Mouse (Mus musculus) ES-CJ7 (cell line): Measurements from ENCODE around the gene En2.

ENCODE experiments used
- DNase-seq: peaks from one replicate; pipeline ENCODE4 v3.0.0; 2011; ENCODE audit warnings: low read depth, low spot score

En2 gene

DNA sequence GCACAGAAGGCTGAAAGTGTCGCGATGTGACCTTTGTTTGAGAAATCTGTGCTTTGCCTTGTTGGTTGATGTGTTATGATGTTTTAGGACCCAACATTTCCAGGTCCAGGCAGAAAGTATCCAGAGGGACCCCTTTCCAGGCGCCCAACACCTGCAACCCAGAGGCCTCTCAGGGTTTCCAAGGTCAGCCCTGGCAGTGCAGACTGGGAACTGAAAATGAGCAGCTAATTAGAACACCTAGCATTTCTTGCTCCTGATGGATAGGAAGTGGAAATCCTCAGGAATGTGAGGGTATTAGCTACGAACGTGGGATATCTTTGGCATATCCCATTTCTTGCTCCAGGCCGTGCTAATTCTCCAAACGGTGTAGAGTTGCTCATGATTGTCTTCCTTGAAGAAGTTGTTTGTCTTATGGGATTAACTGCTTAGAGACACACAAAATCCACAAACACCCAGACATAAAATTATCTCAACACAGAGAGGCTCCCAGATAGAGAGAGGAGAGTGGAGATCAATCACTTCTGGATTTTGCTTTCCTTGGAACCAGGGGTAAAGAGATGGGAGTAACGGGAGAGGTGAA lies 5.5 kb upstream of the En2 start:
- no peak for DNase-seq

DNA sequence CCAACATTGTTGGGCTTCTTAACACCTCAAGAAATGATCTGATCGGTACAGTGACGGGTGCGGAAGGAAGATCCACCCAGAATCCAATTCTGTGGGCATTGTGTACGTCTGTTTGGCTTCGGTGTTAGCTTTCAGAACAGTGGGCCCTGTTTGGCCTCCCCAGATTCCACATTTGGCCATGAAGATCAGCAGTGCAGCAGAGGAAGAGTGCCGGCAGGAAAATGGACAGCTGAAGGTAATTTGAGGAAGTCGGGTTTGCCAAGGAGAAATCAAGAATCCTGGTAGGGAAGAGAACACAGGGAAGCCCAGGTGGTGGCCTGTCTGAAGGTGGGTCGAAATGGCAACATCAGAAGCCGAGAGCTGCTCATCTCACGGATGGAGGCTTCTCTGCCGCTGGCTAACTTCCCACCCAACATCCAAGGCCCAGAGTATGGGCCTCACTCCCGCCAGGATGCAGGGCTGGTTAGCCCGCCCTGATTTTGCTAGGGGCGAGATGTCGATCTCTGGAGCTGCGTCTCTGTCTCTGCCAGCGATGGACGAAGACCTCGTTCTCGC lies 4.0 kb upstream of the En2 start:
- no peak for DNase-seq

DNA sequence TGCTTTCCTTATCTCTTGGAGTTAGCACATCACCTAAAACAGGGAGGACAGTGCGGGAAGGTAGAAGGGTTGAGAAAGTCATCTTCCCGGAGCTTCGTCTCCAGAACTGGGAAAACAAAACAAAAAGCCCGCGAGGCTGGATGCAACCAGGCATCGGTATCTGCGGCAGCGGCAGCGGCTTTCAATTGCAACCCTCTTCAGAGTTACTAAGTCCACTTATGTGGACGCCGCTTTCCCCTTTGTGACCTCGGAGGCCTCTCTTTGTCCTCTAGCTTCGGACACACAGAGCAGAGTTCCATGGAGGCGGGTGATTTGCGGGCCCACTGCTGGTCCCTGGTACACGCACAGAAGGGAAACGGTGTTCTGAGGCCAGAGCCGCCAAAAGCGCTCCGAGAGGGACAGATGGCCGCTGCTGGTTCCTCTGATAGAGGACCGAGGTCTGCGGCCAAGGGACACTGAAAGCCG lies 3.5 kb upstream of the En2 start:
- DNase-seq: no peak

DNA sequence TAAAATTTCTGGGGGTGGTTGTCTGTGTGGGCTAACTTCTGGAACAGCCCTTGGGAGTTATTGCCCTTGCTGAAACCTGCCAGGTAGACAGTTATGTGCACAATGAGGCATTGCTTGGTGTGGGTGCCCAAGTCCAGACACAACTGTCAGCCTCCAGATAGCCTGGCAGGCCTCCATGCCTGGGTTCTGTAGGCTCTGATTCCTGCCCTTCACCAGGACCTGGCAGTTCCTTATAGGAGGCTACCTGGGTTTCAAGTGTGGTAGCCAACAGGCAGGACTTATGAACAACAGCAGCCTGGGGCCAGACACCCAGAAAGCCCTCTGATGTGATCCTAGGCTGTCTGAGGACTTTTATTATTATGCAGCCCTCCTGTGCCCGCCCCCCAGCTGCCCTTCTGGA lies 1.6 kb upstream of the En2 start:
- no peak for DNase-seq

DNA sequence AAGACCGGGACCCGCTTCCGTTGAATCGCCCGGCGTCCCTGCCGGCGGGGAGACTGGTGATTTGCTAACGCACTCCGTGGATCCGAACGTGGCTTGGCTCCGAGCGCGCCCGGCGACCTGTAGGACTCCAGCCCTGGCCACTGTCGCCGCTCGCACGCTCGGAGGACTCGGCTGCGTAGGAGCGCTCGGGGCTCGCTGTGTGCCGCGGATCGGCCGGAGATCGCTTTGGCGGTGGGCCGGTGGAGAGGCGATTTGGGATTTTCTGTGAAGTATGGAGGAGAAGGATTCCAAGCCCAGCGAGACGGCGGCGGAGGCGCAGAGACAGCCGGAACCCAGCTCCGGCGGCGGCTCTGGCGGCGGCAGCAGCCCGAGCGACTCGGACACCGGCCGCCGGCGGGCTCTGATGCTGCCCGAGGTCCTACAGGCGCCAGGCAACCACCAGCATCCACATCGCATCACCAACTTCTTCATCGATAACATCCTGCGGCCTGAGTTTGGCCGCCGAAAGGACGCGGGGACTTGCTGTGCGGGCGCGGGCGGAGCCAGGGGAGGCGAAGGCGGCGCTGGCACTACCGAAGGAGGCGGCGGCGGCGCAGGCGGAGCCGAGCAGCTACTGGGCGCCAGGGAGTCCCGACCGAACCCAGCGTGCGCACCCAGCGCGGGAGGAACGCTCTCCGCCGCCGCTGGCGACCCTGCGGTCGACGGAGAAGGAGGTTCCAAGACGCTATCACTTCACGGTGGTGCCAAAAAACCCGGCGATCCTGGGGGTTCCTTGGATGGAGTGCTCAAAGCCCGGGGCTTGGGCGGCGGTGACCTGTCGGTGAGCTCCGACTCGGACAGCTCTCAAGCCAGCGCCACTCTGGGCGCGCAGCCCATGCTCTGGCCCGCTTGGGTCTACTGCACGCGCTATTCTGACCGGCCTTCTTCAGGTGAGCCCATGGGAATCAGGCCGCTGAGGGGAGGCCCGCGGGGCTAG lies 1.1 kb downstream of the En2 start:
- DNase-seq: peak; percentile 44

DNA sequence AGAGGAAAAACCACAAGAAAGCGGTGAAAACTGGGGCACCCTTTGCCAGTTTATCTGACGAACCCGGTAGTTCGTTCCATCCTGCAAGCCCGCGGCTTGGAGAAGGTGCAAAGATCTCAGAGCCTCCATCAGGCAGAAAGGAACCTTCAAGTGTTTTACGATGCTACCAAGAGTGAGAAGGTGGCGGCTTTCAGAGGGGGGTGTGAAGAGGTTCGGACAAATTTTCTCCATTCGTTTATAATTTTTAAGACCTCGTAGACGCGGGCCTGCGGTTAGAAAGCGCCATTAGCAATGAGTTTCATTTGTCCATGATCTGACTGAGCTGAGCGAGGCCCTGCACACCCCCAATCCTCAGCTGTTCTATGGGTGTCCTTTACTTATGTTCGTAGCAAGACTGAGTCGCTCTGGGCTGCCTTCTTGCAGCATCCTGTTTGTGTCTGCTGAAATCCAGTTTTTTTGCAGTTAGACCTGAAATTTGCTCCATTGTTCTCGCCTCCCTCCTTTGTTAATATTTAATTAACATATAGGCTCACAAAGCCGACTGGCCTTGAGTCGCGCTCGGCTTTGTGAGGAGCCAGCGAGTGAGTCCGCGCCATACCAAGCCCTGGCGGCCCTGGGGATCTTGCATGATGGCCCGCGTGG lies 2.2 kb downstream of the En2 start:
- peak; percentile 71 for DNase-seq

DNA sequence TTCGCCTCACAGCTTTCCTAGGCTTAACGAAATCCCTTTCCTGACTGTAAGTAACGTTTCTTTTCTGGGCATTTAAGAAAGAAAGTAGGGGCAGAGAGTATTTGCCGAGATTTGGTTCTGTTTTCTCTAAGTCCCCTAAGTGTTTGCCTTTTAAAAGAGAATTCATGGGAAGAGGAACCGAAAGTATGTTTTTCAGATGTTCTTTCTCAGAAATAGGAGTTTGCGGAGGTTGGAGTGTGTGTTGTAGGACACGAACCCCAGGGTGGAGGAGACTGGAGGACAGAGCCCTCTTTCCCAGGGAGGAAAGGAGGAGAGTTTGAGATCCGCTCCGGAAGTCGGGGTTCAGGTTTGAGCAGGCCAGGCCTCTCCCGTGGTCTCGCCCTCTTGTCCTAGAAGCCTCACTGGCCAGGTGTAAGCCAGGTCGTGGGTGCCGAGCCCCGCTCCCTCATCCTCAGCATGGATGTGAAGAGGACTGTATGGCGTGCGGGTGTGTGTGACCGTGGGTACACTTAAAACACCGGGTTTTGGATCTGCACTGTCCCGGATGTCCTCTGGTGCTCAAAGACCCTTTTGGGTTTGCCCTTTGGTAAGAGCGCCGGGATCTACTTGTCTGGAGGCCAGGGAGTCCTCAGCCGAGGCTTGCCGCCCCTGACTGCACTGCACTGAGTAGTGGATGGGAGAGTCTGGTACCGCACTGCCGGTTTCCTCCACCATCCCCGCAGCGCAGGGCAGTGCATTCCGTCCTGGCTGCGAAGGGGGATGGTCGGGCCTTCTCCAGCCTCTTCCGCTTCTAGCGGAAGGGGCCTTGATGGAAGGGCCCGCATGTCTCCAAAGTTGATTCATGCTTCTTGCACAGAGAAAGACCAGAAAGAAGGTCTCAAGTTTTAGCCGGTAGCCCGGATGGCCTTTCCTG lies 3.0 kb downstream of the En2 start:
- DNase-seq: peak; percentile 35

DNA sequence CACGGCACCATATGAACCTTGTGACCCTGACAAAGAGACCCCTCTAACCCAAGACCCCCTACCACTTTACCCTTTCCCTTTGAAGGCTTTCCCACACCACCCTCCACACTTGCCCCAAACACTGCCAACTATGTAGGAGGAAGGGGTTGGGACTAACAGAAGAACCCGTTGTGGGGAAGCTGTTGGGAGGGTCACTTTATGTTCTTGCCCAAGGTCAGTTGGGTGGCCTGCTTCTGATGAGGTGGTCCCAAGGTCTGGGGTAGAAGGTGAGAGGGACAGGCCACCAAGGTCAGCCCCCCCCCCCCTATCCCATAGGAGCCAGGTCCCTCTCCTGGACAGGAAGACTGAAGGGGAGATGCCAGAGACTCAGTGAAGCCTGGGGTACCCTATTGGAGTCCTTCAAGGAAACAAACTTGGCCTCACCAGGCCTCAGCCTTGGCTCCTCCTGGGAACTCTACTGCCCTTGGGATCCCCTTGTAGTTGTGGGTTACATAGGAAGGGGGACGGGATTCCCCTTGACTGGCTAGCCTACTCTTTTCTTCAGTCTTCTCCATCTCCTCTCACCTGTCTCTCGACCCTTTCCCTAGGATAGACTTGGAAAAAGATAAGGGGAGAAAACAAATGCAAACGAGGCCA lies 3.8 kb downstream of the En2 start:
- no peak for DNase-seq

DNA sequence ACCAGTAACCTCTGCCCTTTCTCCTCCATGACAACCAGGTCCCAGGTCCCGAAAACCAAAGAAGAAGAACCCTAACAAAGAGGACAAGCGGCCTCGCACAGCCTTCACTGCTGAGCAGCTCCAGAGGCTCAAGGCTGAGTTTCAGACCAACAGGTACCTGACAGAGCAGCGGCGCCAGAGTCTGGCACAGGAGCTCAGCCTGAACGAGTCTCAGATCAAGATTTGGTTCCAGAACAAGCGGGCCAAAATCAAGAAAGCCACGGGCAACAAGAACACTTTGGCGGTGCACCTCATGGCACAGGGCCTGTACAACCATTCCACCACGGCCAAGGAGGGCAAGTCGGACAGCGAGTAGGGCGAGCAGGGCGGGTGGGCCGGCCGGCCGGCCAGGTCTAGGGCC lies 4.6 kb downstream of the En2 start:
- DNase-seq: peak; percentile 42

DNA sequence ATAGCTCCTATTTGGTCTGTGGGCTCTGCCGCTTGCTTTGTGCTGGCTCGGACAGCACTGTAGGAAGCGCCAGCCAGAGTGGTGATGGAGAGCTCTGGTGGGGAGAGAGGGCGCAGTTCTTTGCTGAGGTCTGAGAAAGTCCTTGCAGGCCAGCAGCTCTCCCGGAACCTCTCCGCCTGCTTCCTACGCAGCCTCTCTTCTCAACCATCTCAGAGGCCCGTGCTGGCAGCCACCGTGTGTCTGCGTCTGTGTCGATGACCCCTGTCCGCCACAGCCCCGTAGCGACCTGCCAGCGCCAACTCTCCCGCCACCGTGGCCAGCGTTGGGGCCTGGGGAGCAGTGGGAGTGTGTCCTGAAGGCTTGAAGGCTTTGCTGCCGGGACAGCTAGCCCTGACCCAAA lies 5.4 kb downstream of the En2 start:
- DNase-seq: no peak

DNA sequence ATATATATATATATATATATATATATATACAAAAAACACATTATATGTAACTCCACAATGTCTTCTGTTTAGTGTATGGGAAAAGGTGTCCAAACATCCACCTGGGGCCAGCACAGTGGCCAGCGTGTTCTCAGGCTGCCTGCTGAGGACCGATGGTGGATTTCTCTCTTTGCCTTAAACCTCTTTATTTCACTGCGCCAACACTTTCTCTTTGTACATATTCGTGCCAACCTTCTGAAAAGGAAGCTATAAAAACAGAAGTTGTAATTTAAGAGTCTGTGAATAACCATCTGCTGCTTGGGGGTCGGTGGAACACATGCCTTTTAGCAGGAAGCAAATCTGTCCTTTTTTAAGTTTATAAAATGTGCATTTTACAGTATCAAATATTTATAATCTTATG lies 6.2 kb downstream of the En2 start:
- no peak for DNase-seq

DNA sequence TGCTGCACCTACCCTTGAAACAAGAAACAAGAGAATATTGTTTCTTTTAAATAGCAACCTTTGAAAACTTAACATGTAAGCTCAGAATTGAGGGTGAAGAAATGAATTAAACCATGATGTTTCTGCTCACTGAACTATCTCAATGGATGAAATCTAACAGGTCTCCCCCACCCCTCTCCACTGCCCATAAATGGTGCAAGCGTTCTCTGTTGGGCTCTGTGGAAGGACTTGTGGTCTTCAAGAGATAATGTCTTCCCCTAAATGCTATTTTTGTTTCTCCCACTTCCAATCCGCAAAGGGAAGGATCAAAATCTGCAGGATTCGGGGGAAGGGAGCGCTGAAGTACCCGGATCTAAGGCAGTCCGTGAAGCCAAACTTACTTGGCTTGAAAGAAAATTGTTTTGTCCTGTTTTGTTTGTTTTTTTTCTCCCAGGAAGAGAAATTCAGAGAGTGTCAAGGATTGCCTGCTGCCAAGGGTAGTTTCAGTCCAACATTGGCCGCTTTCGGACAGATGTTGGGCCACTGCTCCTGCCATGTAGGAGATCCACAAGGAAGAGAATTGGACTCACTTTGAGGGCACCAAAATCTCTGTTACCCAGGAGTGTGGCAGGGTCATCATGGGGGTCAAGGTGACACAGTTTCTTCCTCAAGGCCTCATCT lies 6.9 kb downstream of the En2 start:
- DNase-seq: no peak

DNA sequence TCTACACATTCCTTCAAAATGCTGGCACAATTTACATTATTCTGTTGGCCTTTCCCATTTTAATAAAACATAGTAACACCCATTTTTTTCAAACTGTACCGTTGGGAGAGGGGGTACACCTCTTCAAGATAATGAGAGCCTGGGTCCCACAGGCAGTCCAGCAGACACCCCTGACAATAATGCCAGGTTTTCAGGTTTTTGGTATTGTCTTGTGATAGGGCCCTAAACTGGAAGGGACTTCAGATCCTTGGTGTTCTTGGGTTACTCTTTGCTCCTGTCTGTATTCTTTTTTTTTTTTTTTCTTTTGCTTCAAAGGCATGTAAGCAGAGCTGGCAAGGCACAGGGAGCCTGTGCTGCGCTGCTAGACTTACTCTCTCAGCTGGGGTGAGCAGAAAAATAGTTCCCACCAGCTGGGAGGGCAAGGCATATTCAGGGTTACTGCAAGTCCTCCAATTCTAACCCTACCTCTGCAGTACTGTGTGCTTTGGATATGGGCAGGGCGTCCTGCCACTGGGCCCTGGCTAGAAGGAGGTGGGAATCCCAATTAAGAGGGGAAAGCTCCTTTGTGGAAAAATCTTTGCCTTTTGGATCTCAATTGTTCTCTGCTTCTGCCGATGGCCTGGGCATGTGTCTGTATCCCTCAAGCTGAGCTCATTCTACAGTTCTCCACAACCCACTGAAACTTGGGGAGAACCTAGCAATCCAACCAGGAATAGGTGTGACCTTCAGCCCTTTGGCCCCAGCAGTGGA lies 7.6 kb downstream of the En2 start:
- DNase-seq: no peak

DNA sequence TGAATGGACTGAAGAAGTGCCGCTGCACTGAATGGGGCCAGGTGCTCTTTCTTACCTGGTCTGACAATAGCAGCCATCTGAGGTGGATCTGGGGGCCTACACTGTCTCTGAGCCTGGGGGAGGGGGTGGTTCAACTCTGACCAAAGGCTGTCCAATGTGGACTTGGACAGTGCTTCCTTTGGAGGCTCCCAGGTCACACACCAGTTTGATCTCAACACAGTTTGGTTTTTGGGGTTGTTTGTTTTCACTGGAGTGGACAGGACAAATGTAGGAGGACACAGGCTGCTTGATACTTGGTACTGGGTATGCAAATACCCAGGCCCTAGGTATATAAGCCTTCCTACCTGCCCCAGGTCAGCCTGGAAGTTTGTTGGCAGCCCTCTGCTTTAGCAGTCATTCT lies 8.2 kb downstream of the En2 start:
- DNase-seq: no peak

DNA sequence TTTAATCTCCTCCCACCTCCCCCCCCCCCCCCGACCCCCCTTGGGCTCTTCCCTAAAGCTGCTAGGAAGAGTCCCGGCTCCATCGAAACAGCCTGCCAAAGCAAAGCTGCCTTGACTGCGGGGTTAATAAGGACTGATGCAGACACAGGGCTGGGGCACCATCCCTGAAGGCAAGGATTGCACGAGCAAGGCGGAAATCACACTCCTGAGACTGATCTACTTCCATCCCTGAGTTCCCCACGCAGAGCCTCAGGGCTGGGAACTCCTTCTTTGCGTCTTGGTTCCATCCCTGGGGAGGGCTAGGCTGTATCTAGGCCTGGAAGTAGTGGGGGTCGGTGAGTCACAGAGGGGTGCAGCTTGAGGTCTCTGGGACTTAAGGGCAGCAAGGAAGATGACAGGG lies 8.6 kb downstream of the En2 start:
- DNase-seq: no peak

DNA sequence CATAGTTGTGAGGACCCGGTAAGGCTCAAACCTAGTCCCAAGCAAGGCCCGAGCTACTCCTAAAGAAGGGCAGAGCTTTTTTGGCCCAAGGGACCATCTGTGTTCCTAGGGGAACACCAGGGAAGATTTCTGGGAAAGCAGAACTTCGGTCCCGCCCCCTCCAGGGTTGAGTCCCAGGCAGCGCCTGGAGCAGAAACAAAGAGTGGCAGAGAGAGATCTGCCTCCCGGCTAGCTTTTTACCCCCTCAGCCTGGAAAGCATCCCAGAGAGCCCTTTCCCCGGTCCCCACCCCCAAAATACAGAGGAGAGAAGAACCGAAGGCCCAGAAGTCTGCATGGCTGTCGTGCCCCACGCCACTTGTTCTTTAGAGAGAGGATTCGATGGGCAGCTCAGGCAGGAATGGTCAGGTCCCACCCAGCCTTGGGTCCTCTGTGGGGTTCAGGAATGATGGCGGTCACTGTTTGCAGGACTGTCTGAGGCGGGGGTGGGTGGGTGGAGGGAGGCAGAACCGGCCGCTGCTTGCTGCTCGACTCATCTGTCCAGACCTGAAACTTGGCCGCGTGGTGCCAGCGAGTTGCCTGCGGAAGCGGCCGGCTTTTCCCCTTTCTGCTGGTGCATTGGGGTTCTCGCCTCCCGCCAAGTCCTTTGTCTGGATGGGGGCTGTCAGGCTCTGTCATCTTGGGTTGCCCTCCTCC lies 9.5 kb downstream of the En2 start:
- no peak for DNase-seq

DNA sequence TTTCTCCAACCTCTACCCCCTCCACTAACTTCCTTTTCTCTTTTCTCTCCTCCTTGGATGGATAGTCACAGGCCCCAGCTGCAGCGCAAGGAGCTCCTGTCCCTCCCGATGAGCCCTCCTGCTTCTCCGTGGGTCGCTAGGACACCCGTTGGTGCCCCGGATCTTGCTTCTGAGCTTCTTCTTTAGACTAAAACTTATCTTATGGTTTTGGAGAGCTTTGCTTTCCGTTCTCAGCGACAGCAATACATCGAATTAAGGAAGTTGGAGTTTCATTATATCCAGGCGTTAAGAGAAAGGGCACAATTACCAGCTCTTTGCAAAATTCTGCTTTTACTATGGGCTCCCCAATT lies 10.1 kb downstream of the En2 start:
- no peak for DNase-seq

DNA sequence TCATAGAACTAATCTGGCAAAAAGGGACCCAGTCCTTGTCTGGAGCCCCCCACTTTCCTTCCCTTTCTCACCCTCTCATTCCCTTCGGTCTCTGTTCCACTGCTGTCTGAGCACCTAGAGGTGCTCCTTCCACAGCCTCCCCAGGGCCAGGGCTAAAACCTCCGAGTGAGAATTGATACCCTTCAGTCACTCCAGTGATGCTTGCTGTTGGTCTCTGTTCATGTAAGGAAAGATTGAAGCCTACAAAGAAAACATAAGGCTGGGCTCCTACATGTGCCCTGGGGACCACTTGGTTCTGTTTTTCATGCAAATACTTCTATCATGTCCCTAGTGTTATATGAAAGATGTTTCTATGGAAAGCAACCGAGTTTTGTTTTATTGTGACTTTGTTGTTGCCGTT lies 10.5 kb downstream of the En2 start:
- DNase-seq: no peak

DNA sequence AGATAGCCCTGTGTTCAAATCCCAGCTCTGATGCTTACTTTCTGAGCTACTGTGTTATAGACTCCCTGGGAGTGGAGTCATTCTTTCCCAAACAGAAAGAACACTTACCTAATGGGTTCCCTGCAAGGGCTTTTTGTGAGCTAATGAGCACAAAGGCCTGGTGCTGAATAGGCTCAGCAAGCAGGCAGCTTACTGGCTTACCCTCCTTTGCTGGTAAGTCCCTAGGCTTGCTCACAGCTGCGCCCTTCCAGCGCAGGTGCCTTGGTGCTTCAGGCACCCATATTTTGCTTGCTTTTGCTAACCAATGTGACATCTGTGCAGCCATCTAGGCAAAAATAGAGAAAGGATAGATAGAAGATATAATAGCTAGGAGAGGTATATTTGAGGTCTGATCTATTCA lies 11.1 kb downstream of the En2 start:
- peak; percentile 47 for DNase-seq
